Mouse (Mus musculus): ENCODE measurements around the gene Nipsnap3a. TPM values are rescaled to one million over a fixed set of nuclear protein-coding genes. Genes with fewer than 3 reads are reported as not detected.

Gene Nipsnap3a
- not detected in 2 replicates for polyA plus RNA-seq (2012; rRNA removed; ENCODE audit: low replicate concordance)

DNA sequence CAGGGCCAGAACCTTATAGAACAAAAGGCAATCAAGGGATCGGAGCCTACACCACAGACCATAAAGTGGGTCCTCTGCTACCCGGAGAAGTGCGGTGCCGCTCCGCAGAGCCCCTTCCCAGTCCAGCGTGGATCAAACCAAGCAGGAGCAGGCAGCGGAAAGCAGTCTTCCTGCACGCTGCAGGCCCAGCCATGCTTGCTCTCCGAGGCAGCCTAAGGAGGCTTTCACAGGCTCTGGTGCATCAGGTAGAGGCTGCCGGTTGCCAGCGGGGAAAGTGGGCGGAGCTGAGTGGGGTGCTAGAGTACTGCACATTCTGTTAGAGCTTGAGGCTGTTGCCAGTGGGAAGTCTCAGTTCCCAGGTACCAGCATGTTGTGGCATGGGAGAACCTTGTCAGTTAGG is at the start of gene Nipsnap3a:
Gene Nipsnap3a (plus strand): TSS at position 25 of the 400 bp plus-strand sequence.

DNA sequence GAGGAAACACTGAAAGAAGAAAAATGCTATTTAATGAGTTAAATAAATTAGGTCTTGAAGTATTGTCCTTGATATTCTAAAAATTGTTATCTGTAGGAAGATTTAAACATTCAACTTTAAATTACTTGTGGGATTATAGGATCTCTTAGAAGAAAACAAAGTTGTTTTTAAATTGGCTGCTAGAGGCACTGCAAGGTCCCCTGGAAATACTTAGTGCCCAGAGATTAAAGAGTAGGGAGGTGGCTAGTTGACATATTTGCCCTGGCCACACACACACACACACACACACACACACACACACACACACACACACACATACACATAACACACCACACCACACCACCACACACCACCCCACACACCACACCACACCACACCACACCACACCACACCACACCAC is 24.8 kb upstream of the Nipsnap3a start, which contains the start of gene Olfr270:
Gene Olfr270 (plus strand): TSS at position 301 of the 400 bp plus-strand sequence.

GRCm38 (mm10) chr4:53011732-53012361 is 22.8 kb downstream of the Nipsnap3a start, which contains the start of gene Nipsnap3b:
Gene Nipsnap3b (plus strand): TSS chr4:53011880.

Other genes with a start within 250 kb of the Nipsnap3a start
- gene Olfr275, start 174.7 kb upstream of the Nipsnap3a start, polyA plus RNA-seq (2012; rRNA removed; ENCODE audit: low replicate concordance) = not detected in 2 replicates
- gene Olfr273, start 130.0 kb upstream of the Nipsnap3a start, polyA plus RNA-seq (2012; rRNA removed; ENCODE audit: low replicate concordance) = not detected in 2 replicates
- not detected in 2 replicates for gene Olfr272, start 70.1 kb upstream of the Nipsnap3a start, polyA plus RNA-seq (2012; rRNA removed; ENCODE audit: low replicate concordance)
- not detected in 2 replicates for gene Olfr270, start 24.7 kb upstream of the Nipsnap3a start, polyA plus RNA-seq (2012; rRNA removed; ENCODE audit: low replicate concordance)
- gene Nipsnap3b, start 22.6 kb downstream of the Nipsnap3a start, polyA plus RNA-seq (2012; rRNA removed; ENCODE audit: low replicate concordance) = 21.6 and 27.9 TPM in 2 replicates
- 18.6 and 34.5 TPM in 2 replicates for gene Abca1, start 170.6 kb downstream of the Nipsnap3a start, polyA plus RNA-seq (2012; rRNA removed; ENCODE audit: low replicate concordance)